Mouse (Mus musculus) forebrain, embryonic 13.5 days (tissue): ENCODE measurements around the gene Slc1a2. TPM values are rescaled to one million over a fixed set of nuclear protein-coding genes. Genes with fewer than 3 reads are reported as not detected.

Experiments used
- ATAC-seq: fragments of 200-750 bp; cut with Nextera tagmentation; 2 replicates; pipeline ENCODE4 v1.8.0; 2017
- H3K27ac ChIP-seq: fragments of 300-500 bp; sonication (generic); 2 replicates; pipeline ENCODE4 v1.5.1; 2015; ENCODE audit warnings: inconsistent platforms, mild to moderate bottlenecking, moderate library complexity
- H3K27me3 ChIP-seq: fragments of 300-500 bp; sonication (generic); 2 replicates; pipeline ENCODE4 v1.6.1; 2015; ENCODE audit warnings: mild to moderate bottlenecking, inconsistent platforms
- H3K36me3 ChIP-seq: fragments of 300-500 bp; sonication (generic); 2 replicates; pipeline ENCODE4 v1.6.1; 2015; ENCODE audit warnings: mild to moderate bottlenecking, inconsistent platforms; ENCODE audit not compliant: poor library complexity, severe bottlenecking
- H3K4me1 ChIP-seq: fragments of 300-500 bp; sonication (generic); 2 replicates; pipeline ENCODE4 v1.6.1; 2015; ENCODE audit warnings: inconsistent platforms
- H3K4me2 ChIP-seq: fragments of 300-500 bp; sonication (generic); 2 replicates; pipeline ENCODE4 v1.6.1; 2015; ENCODE audit warnings: inconsistent platforms, mild to moderate bottlenecking, moderate library complexity
- H3K4me3 ChIP-seq: fragments of 300-500 bp; sonication (generic); 2 replicates; pipeline ENCODE4 v1.5.1; 2015; ENCODE audit warnings: mild to moderate bottlenecking, inconsistent platforms
- H3K9ac ChIP-seq: fragments of 300-500 bp; sonication (generic); 2 replicates; pipeline ENCODE4 v1.6.1; 2015; ENCODE audit warnings: mild to moderate bottlenecking, inconsistent platforms
- H3K9me3 ChIP-seq: fragments of 300-500 bp; sonication (generic); replicated peaks from 2 replicates; pipeline ENCODE4 v1.6.1; 2016; ENCODE audit warnings: inconsistent platforms
- WGBS: fragments of 180-500 bp; shearing (Covaris S2); methylation state at CpG from one replicate; pipeline ENCODE4 v1.1.7; 2015; 5-methylcytosine and 5-hydroxymethylcytosine counted together
- polyA plus RNA-seq: library from polyadenylated mRNA; unstranded; fragments of >200 nt; fragmentation: Nextera tagmentation; extraction: Ambion mirVana; gene quantifications from 2 replicates; pipeline ENCODE4 v1.2.1, GENCODE M21; 2015

Slc1a2 gene
- polyA plus RNA-seq, 1 experiment from 2014 or later = 10.8 TPM

- Histone ChIP-seq H3K4me3 (no peak overlapping the region), H3K27ac (no peak overlapping the region), H3K27me3 (no peaks in the 10 kb centered on the region), H3K4me2 (no peak overlapping the region), H3K9me3 (no peaks in the 10 kb centered on the region), H3K36me3 (0 out of 2 replicates have a peak, but pooled peaks cover 3% of the 10 kb centered on the region), H3K9ac (no peak overlapping the region), H3K4me1 (peaks cover 20% of the 10 kb centered on the region)
- 88% methylated on average over 3 of the region's 3 CpGs for WGBS
- ATAC-seq = no peak
Measured at GRCm38 (mm10) chr2:102747758-102748157, 89.3 kb downstream of the Slc1a2 start.

- Histone ChIP-seq H3K4me3 (no peak overlapping the region), H3K27me3 (no peaks in the 10 kb centered on the region), H3K4me1 (peaks cover 11% of the 10 kb centered on the region), H3K36me3 (0 out of 2 replicates have a peak, but pooled peaks cover 3% of the 10 kb centered on the region), H3K4me2 (no peak overlapping the region), H3K27ac (no peak overlapping the region), H3K9me3 (no peaks in the 10 kb centered on the region), H3K9ac (no peak overlapping the region)
- no peak for ATAC-seq
- WGBS = 83% methylated on average over 2 of the region's 2 CpGs
Measured at GRCm38 (mm10) chr2:102749926-102750325, 91.5 kb downstream of the Slc1a2 start.

- no peak for ATAC-seq
- no peak overlapping the region for H3K9ac ChIP-seq
- no peaks in the 10 kb centered on the region for H3K27me3 ChIP-seq
- no peak overlapping the region for H3K4me3 ChIP-seq
- 0 out of 2 replicates have a peak, but pooled peaks cover 3% of the 10 kb centered on the region for H3K36me3 ChIP-seq
- no peak overlapping the region for H3K4me2 ChIP-seq
- 92% methylated on average over 1 of the region's 1 CpGs for WGBS
- no peak overlapping the region for H3K27ac ChIP-seq
- H3K9me3 ChIP-seq = no peaks in the 10 kb centered on the region
- no peaks in the 10 kb centered on the region for H3K4me1 ChIP-seq
Measured at GRCm38 (mm10) chr2:102751846-102752245, 93.4 kb downstream of the Slc1a2 start.

GRCm38 (mm10) chr2:102757241-102757860 lies 98.9 kb downstream of the Slc1a2 start:
- H3K36me3 ChIP-seq = 0 out of 2 replicates have a peak, but pooled peaks cover 6% of the 10 kb centered on the region
- H3K4me2 ChIP-seq = no peak overlapping the region
- WGBS = 91% methylated on average over 5 of the region's 5 CpGs
- no peaks in the 10 kb centered on the region for H3K4me1 ChIP-seq
- no peak for ATAC-seq
- no peak overlapping the region for H3K9ac ChIP-seq
- H3K9me3 ChIP-seq = no peaks in the 10 kb centered on the region
- H3K4me3 ChIP-seq = no peak overlapping the region
- no peak overlapping the region for H3K27ac ChIP-seq
- H3K27me3 ChIP-seq = no peaks in the 10 kb centered on the region

GRCm38 (mm10) chr2:102759479-102759878 lies 101.0 kb downstream of the Slc1a2 start:
- Histone ChIP-seq H3K4me2 (no peak overlapping the region), H3K4me1 (no peaks in the 10 kb centered on the region), H3K36me3 (0 out of 2 replicates have a peak, but pooled peaks cover 6% of the 10 kb centered on the region), H3K4me3 (no peak overlapping the region), H3K27ac (no peak overlapping the region), H3K9ac (no peak overlapping the region), H3K9me3 (no peaks in the 10 kb centered on the region), H3K27me3 (no peaks in the 10 kb centered on the region)
- WGBS = 92% methylated on average over 5 of the region's 5 CpGs
- no peak for ATAC-seq

GRCm38 (mm10) chr2:102760284-102761072 lies 102.0 kb downstream of the Slc1a2 start:
- Histone ChIP-seq H3K27me3 (no peaks in the 10 kb centered on the region), H3K9ac (no peak overlapping the region), H3K4me1 (no peaks in the 10 kb centered on the region), H3K4me2 (no peak overlapping the region), H3K9me3 (no peaks in the 10 kb centered on the region), H3K36me3 (0 out of 2 replicates have a peak, but pooled peaks cover 6% of the 10 kb centered on the region), H3K27ac (no peak overlapping the region), H3K4me3 (no peak overlapping the region)
- WGBS = 88% methylated on average over 5 of the region's 5 CpGs
- ATAC-seq = no peak

- H3K27ac ChIP-seq = no peak overlapping the region
- H3K27me3 ChIP-seq = no peaks in the 10 kb centered on the region
- no peak overlapping the region for H3K9ac ChIP-seq
- no peak overlapping the region for H3K4me3 ChIP-seq
- 78% methylated on average over 3 of the region's 3 CpGs for WGBS
- ATAC-seq = no peak
- no peak overlapping the region for H3K4me2 ChIP-seq
- 0 out of 2 replicates have a peak, but pooled peaks cover 4% of the 10 kb centered on the region for H3K36me3 ChIP-seq
- no peaks in the 10 kb centered on the region for H3K4me1 ChIP-seq
- no peaks in the 10 kb centered on the region for H3K9me3 ChIP-seq
Measured at GRCm38 (mm10) chr2:102763176-102763575, 104.7 kb downstream of the Slc1a2 start.

GRCm38 (mm10) chr2:102763991-102764390 lies 105.5 kb downstream of the Slc1a2 start:
- Histone ChIP-seq H3K9me3 (no peaks in the 10 kb centered on the region), H3K9ac (no peak overlapping the region), H3K4me3 (no peak overlapping the region), H3K4me1 (no peaks in the 10 kb centered on the region), H3K36me3 (0 out of 2 replicates have a peak, but pooled peaks cover 4% of the 10 kb centered on the region), H3K27me3 (no peaks in the 10 kb centered on the region), H3K4me2 (no peak overlapping the region), H3K27ac (no peak overlapping the region)
- 80% methylated on average over 2 of the region's 2 CpGs for WGBS
- no peak for ATAC-seq

- Histone ChIP-seq H3K4me2 (no peak overlapping the region), H3K27ac (no peak overlapping the region), H3K36me3 (0 out of 2 replicates have a peak, but pooled peaks cover 4% of the 10 kb centered on the region), H3K4me1 (no peaks in the 10 kb centered on the region), H3K27me3 (no peaks in the 10 kb centered on the region), H3K9ac (no peak overlapping the region), H3K9me3 (no peaks in the 10 kb centered on the region), H3K4me3 (no peak overlapping the region)
- 93% methylated on average over 8 of the region's 8 CpGs for WGBS
- ATAC-seq = no peak
Measured at GRCm38 (mm10) chr2:102764602-102765374, 106.3 kb downstream of the Slc1a2 start.

GRCm38 (mm10) chr2:102768267-102768666 lies 109.8 kb downstream of the Slc1a2 start:
- Histone ChIP-seq H3K4me1 (no peaks in the 10 kb centered on the region), H3K27me3 (no peaks in the 10 kb centered on the region), H3K27ac (no peak overlapping the region), H3K9ac (no peak overlapping the region), H3K9me3 (no peaks in the 10 kb centered on the region), H3K36me3 (peaks cover 3% of the 10 kb centered on the region; the same call in 1 of the 2 replicates), H3K4me2 (no peak overlapping the region), H3K4me3 (no peak overlapping the region)
- no peak for ATAC-seq
- WGBS = 83% methylated on average over 3 of the region's 3 CpGs

GRCm38 (mm10) chr2:102771304-102771703 lies 112.8 kb downstream of the Slc1a2 start:
- Histone ChIP-seq H3K27ac (no peak overlapping the region), H3K4me2 (no peak overlapping the region), H3K9me3 (no peaks in the 10 kb centered on the region), H3K27me3 (no peaks in the 10 kb centered on the region), H3K9ac (no peak overlapping the region), H3K4me1 (no peaks in the 10 kb centered on the region), H3K36me3 (peaks cover 3% of the 10 kb centered on the region; the same call in 1 of the 2 replicates), H3K4me3 (no peak overlapping the region)
- no peak for ATAC-seq
- WGBS = 96% methylated on average over 1 of the region's 1 CpGs

GRCm38 (mm10) chr2:102772276-102772675 lies 113.8 kb downstream of the Slc1a2 start:
- ATAC-seq = no peak
- no peaks in the 10 kb centered on the region for H3K4me1 ChIP-seq
- 98% methylated on average over 5 of the region's 5 CpGs for WGBS

More at GRCm38 (mm10) chr2:102772276-102772675, 113.8 kb downstream of the Slc1a2 start:
- H3K36me3 ChIP-seq = peaks cover 3% of the 10 kb centered on the region; the same call in 1 of the 2 replicates
- no peak overlapping the region for H3K9ac ChIP-seq
- H3K27ac ChIP-seq = no peak overlapping the region
- H3K9me3 ChIP-seq = no peaks in the 10 kb centered on the region
- no peaks in the 10 kb centered on the region for H3K27me3 ChIP-seq
- no peak overlapping the region for H3K4me3 ChIP-seq
- no peak overlapping the region for H3K4me2 ChIP-seq
